Mouse (Mus musculus) embryonic fibroblast, embryonic 13.5 days (primary cell): ENCODE results near the gene Scamp4.

Experiments used
- CTCF ChIP-seq: IDR thresholded peaks from 2 replicates; pipeline ENCODE4 v1.5.1; 2011; ENCODE audit warnings: mild to moderate bottlenecking, control low read depth, low read length, moderate library complexity, borderline replicate concordance; ENCODE audit not compliant: insufficient read depth
- POLR2A ChIP-seq: IDR thresholded peaks from 2 replicates; pipeline ENCODE4 v1.6.1; 2011; ENCODE audit warnings: low read depth, mild to moderate bottlenecking, control low read depth, low read length, moderate library complexity

DNA sequence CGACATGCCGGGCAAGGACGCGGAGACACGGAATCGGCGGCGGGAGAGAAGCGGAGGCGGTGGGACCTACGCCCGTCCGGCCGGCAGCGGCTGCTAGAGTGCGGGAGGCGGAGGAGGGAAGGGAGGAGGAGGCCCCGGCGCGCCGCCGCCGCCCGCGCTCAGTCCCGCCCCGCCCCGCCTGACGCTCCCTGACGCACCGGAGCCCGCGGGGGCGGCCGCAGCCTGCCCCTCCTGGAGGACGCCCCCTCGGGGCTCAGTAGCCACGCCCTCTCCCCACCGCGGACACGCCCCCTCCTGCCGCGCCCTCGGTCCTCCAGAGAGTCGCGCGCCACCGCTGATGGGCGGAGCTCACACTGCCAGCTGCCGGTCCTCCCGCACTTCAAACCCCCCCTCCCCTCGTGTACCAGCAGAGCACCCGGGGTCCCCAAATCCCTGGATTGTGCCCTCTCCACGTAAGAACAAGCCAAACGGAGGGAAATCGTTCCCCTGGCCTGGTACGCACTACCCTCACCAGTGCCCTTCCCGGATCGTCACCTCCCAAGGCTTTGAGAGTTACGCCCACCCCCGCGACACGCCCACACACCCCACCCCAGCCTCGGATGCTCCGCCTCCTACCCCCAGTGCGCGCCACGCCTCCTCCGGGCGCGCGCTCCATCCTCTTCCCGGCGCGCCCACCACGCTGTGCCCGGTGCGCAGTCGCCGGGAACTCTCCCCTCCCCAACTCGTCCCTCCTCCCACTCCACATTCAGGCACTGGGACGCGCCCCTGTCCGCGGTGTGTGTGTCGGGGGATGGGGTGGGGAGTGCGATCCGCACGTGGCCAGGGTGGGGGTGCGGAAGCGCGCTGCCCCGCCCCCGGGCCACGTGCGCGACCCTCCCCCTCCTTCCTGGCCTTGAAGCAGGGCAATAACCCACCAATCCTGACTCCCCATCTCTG, 25.2 kb upstream of the Scamp4 start, which contains the start of gene Klf16:
- TF ChIP-seq POLR2A: peak; percentile 86
- TF ChIP-seq CTCF: no peak
